Mouse (Mus musculus): ENCODE measurements around the gene Yipf1. TPM values are rescaled to one million over a fixed set of nuclear protein-coding genes. Genes with fewer than 3 reads are reported as not detected.

Gene Yipf1
- 41.5 and 44.6 TPM in 2 replicates for polyA plus RNA-seq (2014; fragmentation: Nextera tagmentation; extraction: Ambion mirVana)

- H3K4me3 ChIP-seq (ENCODE audit: low read depth, low read length) = peak within 1 kb of the TSS; percentile 68
- DNase-seq (ENCODE audit: low spot score) (peak; percentile 86), ATAC-seq (ENCODE audit: insufficient number of reproducible peaks, low FRiP score, low TSS enrichment, low read depth) (peak; percentile 88)
- no peaks in the 10 kb centered on the region for H3K27me3 ChIP-seq (ENCODE audit: control insufficient read depth, insufficient read depth, low read length)
- H3K4me2 ChIP-seq (ENCODE audit: low read depth, severe bottlenecking) = peak within 1 kb of the TSS; percentile 73
- 0 out of 2 replicates have a peak within 1 kb of the TSS, but pooled peaks have one; percentile 6 for H3K27ac ChIP-seq (replicated peaks; ENCODE audit: low read depth, low read length)
- no peaks in the 10 kb centered on the region for H3K36me3 ChIP-seq (ENCODE audit: control insufficient read depth, insufficient read depth, low read length)
- no peaks in the 10 kb centered on the region for H3K9me3 ChIP-seq (ENCODE audit: control insufficient read depth, low read length)
- 2% methylated on average over 29 of the region's 29 CpGs for WGBS
- H3K9ac ChIP-seq (ENCODE audit: low read length) = peak within 1 kb of the TSS; percentile 63
- H3K4me1 ChIP-seq (ENCODE audit: control insufficient read depth, insufficient read depth, low read length) = peaks cover 10% of the 10 kb centered on the region
These were observed at the start of gene Yipf1 for GRCm38 (mm10) chr4:107313690-107314478. Gene Yipf1, plus strand, starts transcription at chr4:107314363.

- H3K27ac ChIP-seq (replicated peaks; ENCODE audit: low read depth, low read length) = no peak overlapping the region
These were observed 40.5 kb upstream of the Yipf1 start for GRCm38 (mm10) chr4:107273683-107274082.

GRCm38 (mm10) chr4:107274511-107274910 is 39.7 kb upstream of the Yipf1 start:
- Histone ChIP-seq H3K9me3 (ENCODE audit: control insufficient read depth, low read length) (no peaks in the 10 kb centered on the region), H3K27me3 (ENCODE audit: control insufficient read depth, insufficient read depth, low read length) (no peaks in the 10 kb centered on the region), H3K27ac (replicated peaks; ENCODE audit: low read depth, low read length) (no peak overlapping the region), H3K4me2 (ENCODE audit: low read depth, severe bottlenecking) (no peak overlapping the region), H3K4me3 (ENCODE audit: low read depth, low read length) (no peak overlapping the region), H3K36me3 (ENCODE audit: control insufficient read depth, insufficient read depth, low read length) (no peaks in the 10 kb centered on the region), H3K9ac (ENCODE audit: low read length) (no peak overlapping the region), H3K4me1 (ENCODE audit: control insufficient read depth, insufficient read depth, low read length) (no peaks in the 10 kb centered on the region)
- no peak for DNase-seq (ENCODE audit: low spot score)
- ATAC-seq (ENCODE audit: insufficient number of reproducible peaks, low FRiP score, low TSS enrichment, low read depth) = no peak
- 81% methylated on average over 5 of the region's 5 CpGs for WGBS

More at GRCm38 (mm10) chr4:107273683-107274082, 40.5 kb upstream of the Yipf1 start:
- no peaks in the 10 kb centered on the region for H3K4me1 ChIP-seq (ENCODE audit: control insufficient read depth, insufficient read depth, low read length)
- no peaks in the 10 kb centered on the region for H3K36me3 ChIP-seq (ENCODE audit: control insufficient read depth, insufficient read depth, low read length)
- ATAC-seq (ENCODE audit: insufficient number of reproducible peaks, low FRiP score, low TSS enrichment, low read depth) (no peak), DNase-seq (ENCODE audit: low spot score) (no peak)
- no peak overlapping the region for H3K4me3 ChIP-seq (ENCODE audit: low read depth, low read length)
- H3K4me2 ChIP-seq (ENCODE audit: low read depth, severe bottlenecking) = no peak overlapping the region
- no peak overlapping the region for H3K9ac ChIP-seq (ENCODE audit: low read length)
- no peaks in the 10 kb centered on the region for H3K27me3 ChIP-seq (ENCODE audit: control insufficient read depth, insufficient read depth, low read length)
- WGBS = 75% methylated on average over 4 of the region's 4 CpGs
- no peaks in the 10 kb centered on the region for H3K9me3 ChIP-seq (ENCODE audit: control insufficient read depth, low read length)

- H3K27me3 ChIP-seq (ENCODE audit: control insufficient read depth, insufficient read depth, low read length) = no peaks in the 10 kb centered on the region
- ATAC-seq (ENCODE audit: insufficient number of reproducible peaks, low FRiP score, low TSS enrichment, low read depth) = no peak
- H3K4me1 ChIP-seq (ENCODE audit: control insufficient read depth, insufficient read depth, low read length) = no peaks in the 10 kb centered on the region
- no peak overlapping the region for H3K27ac ChIP-seq (replicated peaks; ENCODE audit: low read depth, low read length)
- WGBS = 21% methylated on average over 8 of the region's 8 CpGs
- no peaks in the 10 kb centered on the region for H3K9me3 ChIP-seq (ENCODE audit: control insufficient read depth, low read length)
- no peak for DNase-seq (ENCODE audit: low spot score)
- H3K4me3 ChIP-seq (ENCODE audit: low read depth, low read length) = no peak overlapping the region
- H3K9ac ChIP-seq (ENCODE audit: low read length) = no peak overlapping the region
- H3K4me2 ChIP-seq (ENCODE audit: low read depth, severe bottlenecking) = no peak overlapping the region
- peaks cover 4% of the 10 kb centered on the region; the same call in 1 of the 2 replicates for H3K36me3 ChIP-seq (ENCODE audit: control insufficient read depth, insufficient read depth, low read length)
These were observed 35.9 kb upstream of the Yipf1 start for GRCm38 (mm10) chr4:107278188-107278707.

- ATAC-seq (ENCODE audit: insufficient number of reproducible peaks, low FRiP score, low TSS enrichment, low read depth) = no peak
- no peak for DNase-seq (ENCODE audit: low spot score)
- 73% methylated on average over 7 of the region's 7 CpGs for WGBS
- H3K4me1 ChIP-seq (ENCODE audit: control insufficient read depth, insufficient read depth, low read length) = no peaks in the 10 kb centered on the region
- H3K27me3 ChIP-seq (ENCODE audit: control insufficient read depth, insufficient read depth, low read length) = no peaks in the 10 kb centered on the region
- no peak overlapping the region for H3K4me2 ChIP-seq (ENCODE audit: low read depth, severe bottlenecking)
- H3K9me3 ChIP-seq (ENCODE audit: control insufficient read depth, low read length) = no peaks in the 10 kb centered on the region
- no peak overlapping the region for H3K9ac ChIP-seq (ENCODE audit: low read length)
- H3K4me3 ChIP-seq (ENCODE audit: low read depth, low read length) = no peak overlapping the region
- peaks cover 4% of the 10 kb centered on the region; the same call in 1 of the 2 replicates for H3K36me3 ChIP-seq (ENCODE audit: control insufficient read depth, insufficient read depth, low read length)
- no peak overlapping the region for H3K27ac ChIP-seq (replicated peaks; ENCODE audit: low read depth, low read length)
These were observed 33.2 kb upstream of the Yipf1 start for GRCm38 (mm10) chr4:107280843-107281475.

GRCm38 (mm10) chr4:107285446-107286200 is 28.5 kb upstream of the Yipf1 start:
- 62% methylated on average over 3 of the region's 3 CpGs for WGBS
- Histone ChIP-seq H3K36me3 (ENCODE audit: control insufficient read depth, insufficient read depth, low read length) (peaks cover 4% of the 10 kb centered on the region; the same call in 1 of the 2 replicates), H3K27ac (replicated peaks; ENCODE audit: low read depth, low read length) (no peak overlapping the region), H3K4me1 (ENCODE audit: control insufficient read depth, insufficient read depth, low read length) (no peaks in the 10 kb centered on the region), H3K27me3 (ENCODE audit: control insufficient read depth, insufficient read depth, low read length) (no peaks in the 10 kb centered on the region), H3K9ac (ENCODE audit: low read length) (no peak overlapping the region), H3K9me3 (ENCODE audit: control insufficient read depth, low read length) (no peaks in the 10 kb centered on the region), H3K4me2 (ENCODE audit: low read depth, severe bottlenecking) (no peak overlapping the region), H3K4me3 (ENCODE audit: low read depth, low read length) (no peak overlapping the region)
- no peak for ATAC-seq (ENCODE audit: insufficient number of reproducible peaks, low FRiP score, low TSS enrichment, low read depth)
- DNase-seq (ENCODE audit: low spot score) = no peak

GRCm38 (mm10) chr4:107286386-107286785 is 27.8 kb upstream of the Yipf1 start:
- no peaks in the 10 kb centered on the region for H3K9me3 ChIP-seq (ENCODE audit: control insufficient read depth, low read length)
- no peak for DNase-seq (ENCODE audit: low spot score)
- 96% methylated on average over 8 of the region's 8 CpGs for WGBS
- ATAC-seq (ENCODE audit: insufficient number of reproducible peaks, low FRiP score, low TSS enrichment, low read depth) = no peak
- no peak overlapping the region for H3K4me3 ChIP-seq (ENCODE audit: low read depth, low read length)
- H3K36me3 ChIP-seq (ENCODE audit: control insufficient read depth, insufficient read depth, low read length) = no peaks in the 10 kb centered on the region
- no peaks in the 10 kb centered on the region for H3K27me3 ChIP-seq (ENCODE audit: control insufficient read depth, insufficient read depth, low read length)
- no peak overlapping the region for H3K27ac ChIP-seq (replicated peaks; ENCODE audit: low read depth, low read length)
- no peaks in the 10 kb centered on the region for H3K4me1 ChIP-seq (ENCODE audit: control insufficient read depth, insufficient read depth, low read length)
- no peak overlapping the region for H3K9ac ChIP-seq (ENCODE audit: low read length)
- no peak overlapping the region for H3K4me2 ChIP-seq (ENCODE audit: low read depth, severe bottlenecking)

- H3K4me3 ChIP-seq (ENCODE audit: low read depth, low read length) = no peak overlapping the region
- H3K27me3 ChIP-seq (ENCODE audit: control insufficient read depth, insufficient read depth, low read length) = no peaks in the 10 kb centered on the region
- H3K9me3 ChIP-seq (ENCODE audit: control insufficient read depth, low read length) = no peaks in the 10 kb centered on the region
- ATAC-seq (ENCODE audit: insufficient number of reproducible peaks, low FRiP score, low TSS enrichment, low read depth) = no peak
- DNase-seq (ENCODE audit: low spot score) = no peak
- H3K27ac ChIP-seq (replicated peaks; ENCODE audit: low read depth, low read length) = no peak overlapping the region
- H3K36me3 ChIP-seq (ENCODE audit: control insufficient read depth, insufficient read depth, low read length) = no peaks in the 10 kb centered on the region
- 93% methylated on average over 2 of the region's 2 CpGs for WGBS
- no peaks in the 10 kb centered on the region for H3K4me1 ChIP-seq (ENCODE audit: control insufficient read depth, insufficient read depth, low read length)
- H3K4me2 ChIP-seq (ENCODE audit: low read depth, severe bottlenecking) = no peak overlapping the region
- H3K9ac ChIP-seq (ENCODE audit: low read length) = no peak overlapping the region
These were observed 26.6 kb upstream of the Yipf1 start for GRCm38 (mm10) chr4:107287517-107287916.
